Mouse (Mus musculus) embryonic facial prominence, embryonic 12.5 days (tissue): ENCODE data around the gene Tsr2. TPM values are rescaled to one million over a fixed set of nuclear protein-coding genes. Genes with fewer than 3 reads are reported as not detected.

Source experiments
- ATAC-seq: fragments of 200-750 bp; cut with Nextera tagmentation; 2 replicates; pipeline ENCODE4 v1.8.0; 2017; ENCODE audit not compliant: insufficient number of reproducible peaks, insufficient read depth, low FRiP score, low TSS enrichment
- H3K27ac ChIP-seq: fragments of 300-500 bp; sonication (generic); 2 replicates; pipeline ENCODE4 v1.5.1; 2016; ENCODE audit warnings: mild to moderate bottlenecking
- H3K27me3 ChIP-seq: fragments of 300-500 bp; sonication (generic); 2 replicates; pipeline ENCODE4 v1.6.1; 2016; ENCODE audit warnings: mild to moderate bottlenecking, moderate library complexity
- H3K36me3 ChIP-seq: fragments of 300-500 bp; sonication (generic); 2 replicates; pipeline ENCODE4 v1.6.1; 2016; ENCODE audit warnings: mild to moderate bottlenecking
- H3K4me1 ChIP-seq: fragments of 300-500 bp; sonication (generic); 2 replicates; pipeline ENCODE4 v1.6.1; 2016
- H3K4me2 ChIP-seq: fragments of 300-500 bp; sonication (generic); replicated peaks from 2 replicates; pipeline ENCODE4 v1.6.1; 2016; ENCODE audit warnings: mild to moderate bottlenecking, moderate library complexity
- H3K4me3 ChIP-seq: fragments of 300-500 bp; sonication (generic); 2 replicates; pipeline ENCODE4 v1.5.1; 2016; ENCODE audit warnings: mild to moderate bottlenecking
- H3K9ac ChIP-seq: fragments of 300-500 bp; sonication (generic); 2 replicates; pipeline ENCODE4 v1.6.1; 2016; ENCODE audit warnings: mild to moderate bottlenecking, moderate library complexity
- H3K9me3 ChIP-seq: fragments of 300-500 bp; sonication (generic); 2 replicates; pipeline ENCODE4 v1.6.1; 2016; ENCODE audit warnings: mild to moderate bottlenecking, moderate library complexity
- WGBS: fragments of 180-500 bp; shearing (Covaris S2); methylation state at CpG from one replicate; pipeline ENCODE4 v1.1.7; 2016; 5-methylcytosine and 5-hydroxymethylcytosine counted together
- polyA plus RNA-seq: library from polyadenylated mRNA; unstranded; fragments of >200 nt; fragmentation: Nextera tagmentation; extraction: Ambion mirVana; gene quantifications from 2 replicates; pipeline ENCODE4 v1.2.1, GENCODE M21; 2016

Gene Tsr2
- polyA plus RNA-seq, 1 experiment from 2014 or later, result 47.8 TPM

DNA sequence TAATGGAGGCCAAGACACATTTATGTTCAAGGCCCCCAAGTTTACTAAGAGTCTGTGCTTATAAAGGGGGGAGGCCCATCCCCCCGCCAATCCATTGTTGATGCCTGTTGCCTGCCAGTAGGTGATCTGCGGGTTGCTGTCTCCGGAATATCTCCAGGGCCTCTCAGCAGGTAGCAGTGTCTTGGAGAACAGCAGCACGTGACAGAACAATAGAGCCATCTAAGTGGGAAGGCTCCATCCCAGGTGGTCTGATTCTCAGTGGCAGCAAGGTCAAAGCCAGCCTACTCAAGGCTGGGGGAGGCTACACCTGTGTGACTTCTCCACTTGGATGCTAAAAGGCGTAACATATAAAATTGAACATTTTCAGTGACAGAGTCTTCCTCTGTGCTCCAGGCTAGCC is 55.1 kb downstream of the Tsr2 start:
- ATAC-seq, result no peak

More for the DNA sequence above, 55.1 kb downstream of the Tsr2 start:
- Histone ChIP-seq H3K9ac (no peak overlapping the region), H3K4me1 (no peaks in the 10 kb centered on the region), H3K4me2 (no peak overlapping the region), H3K27me3 (no peaks in the 10 kb centered on the region), H3K4me3 (no peak overlapping the region), H3K27ac (no peak overlapping the region), H3K9me3 (no peaks in the 10 kb centered on the region), H3K36me3 (no peaks in the 10 kb centered on the region)
- 49% methylated on average over 5 of the region's 5 CpGs for WGBS

Other genes with a start within 250 kb of the Tsr2 start
- gene Gnl3l, start 79.2 kb downstream of the Tsr2 start, polyA plus RNA-seq, result 32.7 and 34.0 TPM in 2 replicates
- 18.9 and 20.1 TPM in 2 replicates for gene Fgd1, start 50.4 kb downstream of the Tsr2 start, polyA plus RNA-seq
- 7.0 and 8.2 TPM in 2 replicates for gene Wnk3, start 101.5 kb upstream of the Tsr2 start, polyA plus RNA-seq
- gene Fam120c, start 247.6 kb upstream of the Tsr2 start, polyA plus RNA-seq, result 3.3 and 3.5 TPM in 2 replicates